Mouse (Mus musculus): ENCODE results near the gene Mpst.

DNA sequence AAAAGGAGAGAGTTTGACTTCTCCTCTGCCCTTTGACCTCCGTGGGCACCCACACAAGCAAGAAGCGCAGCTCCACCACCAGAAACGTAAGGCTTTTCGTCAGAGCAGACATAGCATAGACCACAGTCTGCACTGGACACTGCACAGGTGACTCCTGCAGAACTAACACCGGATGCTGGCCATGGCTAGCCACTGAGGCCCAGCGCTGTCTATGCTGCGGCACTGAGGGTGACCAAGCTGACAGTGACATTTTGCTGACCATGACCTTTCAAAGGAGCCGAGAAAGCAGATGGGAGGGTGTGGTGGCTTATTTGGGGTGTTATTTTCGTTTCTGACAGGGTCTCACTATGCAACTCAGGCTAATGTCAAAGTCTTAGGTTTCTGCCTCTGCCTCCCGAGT is 51.0 kb downstream of the Mpst start:
- TF ChIP-seq CTCF (conservative IDR thresholded peaks at IDR 0.05; ENCODE audit: low read length) (no peak), POU5F1 (IDR thresholded peaks at IDR 0.05; ENCODE audit: borderline replicate concordance, low read length) (no peak)

Data from E14TG2a.4 (cell line).